8 mouse cellular contexts compared by ENCODE assay signal in the genomic region with DNA sequence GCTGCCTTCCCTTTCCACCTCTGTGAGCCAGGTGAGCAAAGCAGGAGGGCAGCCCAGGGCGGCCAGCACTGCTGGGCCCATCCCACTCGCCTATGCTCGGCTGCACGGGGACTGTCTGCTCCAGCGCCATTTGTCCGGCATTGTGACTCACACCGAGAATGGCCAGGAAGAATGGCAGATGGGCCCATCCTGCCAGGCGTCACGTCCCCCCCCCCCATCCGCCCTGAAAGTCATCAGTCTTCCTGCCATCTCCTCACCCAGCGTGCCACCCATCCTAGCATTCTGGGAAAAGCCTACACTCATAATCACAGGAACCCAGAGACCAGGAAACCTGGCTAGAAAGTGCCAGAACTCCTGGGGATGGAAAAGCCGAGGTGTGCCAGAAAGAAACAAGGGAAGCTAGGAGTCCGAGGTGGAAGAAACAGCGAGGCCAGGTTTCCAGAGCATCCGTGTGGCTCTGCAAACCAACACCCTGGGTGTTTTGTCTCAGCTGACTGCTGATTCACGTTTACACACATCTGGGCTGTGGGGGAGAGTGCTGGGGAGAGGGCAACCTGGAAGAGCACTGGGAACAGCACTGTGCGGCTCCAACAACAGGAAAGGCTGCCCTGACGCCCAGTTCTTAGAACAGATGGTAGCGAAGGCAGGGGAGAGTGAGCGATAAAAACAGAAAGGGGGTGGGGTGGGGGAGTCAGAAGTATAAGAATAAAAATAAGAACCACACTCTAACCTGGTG.
DNase-seq lines count a peak whose midpoint lies in the region; ATAC-seq and TF ChIP-seq lines count a peak whose summit lies in the region.

No protein-coding gene starts in this region.

- TF ChIP-seq CTCF in E14TG2a.4 (conservative IDR thresholded peaks at IDR 0.05; ENCODE audit: low read length): no peak

- no peak for ATAC-seq in heart, embryonic 15.5 days (replicated peaks; ENCODE audit: insufficient number of reproducible peaks, insufficient read depth, low FRiP score, low read depth)
- peak; percentile 43; the same call in 1 of the 2 replicates for ATAC-seq in kidney, embryonic 16.5 days (ENCODE audit: low FRiP score, low TSS enrichment)
- ATAC-seq in inflammation-experienced regulatory T-cells, adult 6 months: no peak

- no peak for DNase-seq in heart, postnatal 36 days
- DNase-seq in cerebellum, adult 8-10 months: peak; percentile 72
- no peak for DNase-seq in embryo, embryonic 10.5 days (ENCODE audit: low spot score)
- no peak for DNase-seq in embryo, embryonic 9.5 days (ENCODE audit: extremely low spot score)

- H3K9ac ChIP-seq in heart, embryonic 15.5 days: no peak overlapping the region
- H3K9ac ChIP-seq in kidney, embryonic 16.5 days (replicated peaks; ENCODE audit: low read length): 0 out of 2 replicates have a peak overlapping the region, but pooled peaks have one; percentile 39

- intact Hi-C loops in heart, postnatal 36 days (cut with DNase I): no loop called here

- H3K4me2 ChIP-seq in heart, embryonic 15.5 days: no peak overlapping the region
- no peak overlapping the region for H3K4me2 ChIP-seq in kidney, embryonic 16.5 days (replicated peaks; ENCODE audit: low read depth, low read length)

- no peaks in the 10 kb centered on the region for H3K27me3 ChIP-seq in heart, embryonic 15.5 days
- H3K27me3 ChIP-seq in E14TG2a.4 (ENCODE audit: insufficient read depth, low read length): no peaks in the 10 kb centered on the region
- no peaks in the 10 kb centered on the region for H3K27me3 ChIP-seq in kidney, embryonic 16.5 days (ENCODE audit: insufficient read depth, low read length)

- peaks cover 17% of the 10 kb centered on the region for H3K36me3 ChIP-seq in heart, embryonic 15.5 days
- H3K36me3 ChIP-seq in E14TG2a.4 (ENCODE audit: insufficient read depth, low read length): peaks cover 20% of the 10 kb centered on the region
- peaks cover 11% of the 10 kb centered on the region for H3K36me3 ChIP-seq in kidney, embryonic 16.5 days (ENCODE audit: insufficient read depth, low read length)

- H3K4me1 ChIP-seq in heart, embryonic 15.5 days (replicated peaks): peaks cover 46% of the 10 kb centered on the region
- H3K4me1 ChIP-seq in E14TG2a.4 (replicated peaks; ENCODE audit: low read depth, low read length): peaks cover 33% of the 10 kb centered on the region
- peaks cover 50% of the 10 kb centered on the region for H3K4me1 ChIP-seq in kidney, embryonic 16.5 days (ENCODE audit: insufficient read depth, low read length)

- no peaks in the 10 kb centered on the region for H3K9me3 ChIP-seq in heart, embryonic 15.5 days (replicated peaks)
- H3K9me3 ChIP-seq in E14TG2a.4 (ENCODE audit: low read length): no peaks in the 10 kb centered on the region
- no peaks in the 10 kb centered on the region for H3K9me3 ChIP-seq in kidney, embryonic 16.5 days (ENCODE audit: low read length)

- no peak overlapping the region for H3K4me3 ChIP-seq in heart, embryonic 15.5 days
- H3K4me3 ChIP-seq in E14TG2a.4 (replicated peaks; ENCODE audit: low read length): peak overlapping the region; percentile 57
- H3K4me3 ChIP-seq in kidney, embryonic 16.5 days (ENCODE audit: low read length): no peak overlapping the region

- WGBS in heart, embryonic 15.5 days: 64% methylated on average over 20 of the region's 20 CpGs
- 26% methylated on average over 20 of the region's 20 CpGs for WGBS in kidney, embryonic 16.5 days

- H3K27ac ChIP-seq in heart, embryonic 15.5 days: peak overlapping the region; percentile 29; the same call in 1 of the 2 replicates
- peak overlapping the region; percentile 6 for H3K27ac ChIP-seq in kidney, embryonic 16.5 days (ENCODE audit: low read length)
